14 mouse cellular contexts compared by ENCODE assay signal in genomic region chr17:61960837-61961236, GRCm38 (mm10).
DNase-seq lines count a peak whose midpoint lies in the region; ATAC-seq and TF ChIP-seq lines count a peak whose summit lies in the region.
"Had no signal": no experiment of that assay in that cellular context is flagged by ENCODE, and none has a peak within 500 bp of the region (broad histone marks: within the 10 kb centered on the region; RNA-seq: fewer than 3 reads in every experiment).

No protein-coding gene starts in this region.

- H3K36me3 ChIP-seq in embryonic facial prominence, embryonic 14.5 days (ENCODE audit: control insufficient read depth, insufficient read depth, low read length): no peaks in the 10 kb centered on the region
- H3K36me3 ChIP-seq in embryonic facial prominence, embryonic 10.5 days (replicated peaks): no peaks in the 10 kb centered on the region
- no peaks in the 10 kb centered on the region for H3K36me3 ChIP-seq in liver, embryonic 11.5 days (ENCODE audit: control insufficient read depth, insufficient read depth, low read length)
- peaks cover 0 to 15% of the 10 kb centered on the region in 2 experiments; a peak in 2 of 4 replicates for H3K36me3 ChIP-seq in MEL (ENCODE audit: control insufficient read depth in 1 of 2, insufficient read depth in 2 of 2, low read length in 2 of 2)
- no peaks in the 10 kb centered on the region for H3K36me3 ChIP-seq in liver, embryonic 15.5 days (replicated peaks)
- H3K36me3 ChIP-seq: liver, embryonic 13.5 days; neural tube, embryonic 12.5 days had no signal

- no peak overlapping the region for H3K9ac ChIP-seq in embryonic facial prominence, embryonic 14.5 days (ENCODE audit: low read depth, low read length)
- H3K9ac ChIP-seq in liver, embryonic 11.5 days (ENCODE audit: low read depth, low read length): no peak overlapping the region
- no peak overlapping the region for H3K9ac ChIP-seq in MEL (ENCODE audit: control insufficient read depth, low read depth, low read length, poor library complexity, severe bottlenecking)
- no peak overlapping the region for H3K9ac ChIP-seq in liver, embryonic 15.5 days
- H3K9ac ChIP-seq: liver, embryonic 13.5 days; neural tube, embryonic 12.5 days had no signal

- WGBS in embryonic facial prominence, embryonic 14.5 days: 47% methylated on average over 5 of the region's 5 CpGs
- 65% methylated on average over 5 of the region's 5 CpGs for WGBS in embryonic facial prominence, embryonic 10.5 days
- 49% methylated on average over 5 of the region's 5 CpGs for WGBS in liver, embryonic 11.5 days
- 28% methylated on average over 5 of the region's 5 CpGs for WGBS in liver, embryonic 15.5 days (ENCODE audit: insufficient replicate concordance)

- H3K79me2 ChIP-seq in MEL (ENCODE audit: control insufficient read depth, insufficient read depth, low read length, poor library complexity): no peaks in the 10 kb centered on the region

- TF ChIP-seq RAD21 in MEL (IDR thresholded peaks at IDR 0.05; ENCODE audit: low read depth, low read length): no peak

- TF ChIP-seq POLR2A in MEL (IDR thresholded peaks at IDR 0.05; ENCODE audit: control insufficient read depth in 1 of 2, insufficient read depth in 1 of 2, low read depth in 1 of 2, low read length in 2 of 2, poor library complexity in 1 of 2): no peak

- TF ChIP-seq EP300 in MEL (IDR thresholded peaks at IDR 0.05; ENCODE audit: low read depth in 1 of 2, low read length in 2 of 2): peak; percentile 90 to 94

- no peak overlapping the region for H3K27ac ChIP-seq in embryonic facial prominence, embryonic 14.5 days (replicated peaks; ENCODE audit: low read depth, low read length)
- H3K27ac ChIP-seq in embryonic facial prominence, embryonic 10.5 days (replicated peaks): no peak overlapping the region
- H3K27ac ChIP-seq in liver, embryonic 11.5 days (ENCODE audit: low read depth, low read length): no peak overlapping the region
- H3K27ac ChIP-seq in MEL (ENCODE audit: control insufficient read depth, low read depth, low read length): peak overlapping the region; percentile 55
- no peak overlapping the region for H3K27ac ChIP-seq in liver, embryonic 15.5 days (replicated peaks)
- H3K27ac ChIP-seq: liver, embryonic 13.5 days; neural tube, embryonic 12.5 days had no signal

- no peak for TF ChIP-seq CTCF in MEL (IDR thresholded peaks at IDR 0.05 in 2 of 3, conservative IDR thresholded peaks at IDR 0.05 in 1 of 3; ENCODE audit: control insufficient read depth in 1 of 3, insufficient read depth in 1 of 3, low read depth in 2 of 3, low read length in 3 of 3, poor library complexity in 1 of 3, severe bottlenecking in 1 of 3)

- DNase-seq in embryonic facial prominence, embryonic 14.5 days (ENCODE audit: low spot score): peak; percentile 32
- DNase-seq in embryonic facial prominence, embryonic 10.5 days (ENCODE audit: low spot score): no peak
- DNase-seq in liver (peak; percentile 23), MEL (ENCODE audit: low read depth, low spot score) (peak; percentile 92)
- no peak for DNase-seq in liver, embryonic 11.5 days (ENCODE audit: low spot score)
- DNase-seq in layer of hippocampus, adult 9-10 months (ENCODE audit: low spot score): no peak
- DNase-seq: adrenal gland, postnatal 10 days; gastrocnemius, postnatal 25 days; kidney, adult 2 months; liver, embryonic 13.5 days had no signal

- H3K9me3 ChIP-seq in embryonic facial prominence, embryonic 14.5 days (ENCODE audit: control insufficient read depth, low read length): no peaks in the 10 kb centered on the region
- H3K9me3 ChIP-seq in embryonic facial prominence, embryonic 10.5 days: no peaks in the 10 kb centered on the region
- H3K9me3 ChIP-seq in liver, embryonic 11.5 days (ENCODE audit: control insufficient read depth, low read length): no peaks in the 10 kb centered on the region
- no peaks in the 10 kb centered on the region for H3K9me3 ChIP-seq in MEL (replicated peaks; ENCODE audit: insufficient read depth, low read length)
- H3K9me3 ChIP-seq in liver, embryonic 15.5 days (replicated peaks): no peaks in the 10 kb centered on the region
- H3K9me3 ChIP-seq: liver, embryonic 13.5 days; megakaryocyte, embryonic 14.5 days; neural tube, embryonic 12.5 days had no signal

- ATAC-seq in embryonic facial prominence, embryonic 14.5 days (ENCODE audit: low read depth): no peak
- no peak for ATAC-seq in liver, embryonic 11.5 days (replicated peaks; ENCODE audit: low FRiP score)
- ATAC-seq in liver, embryonic 15.5 days (ENCODE audit: insufficient read depth): 0 out of 2 replicates have a peak, but pooled peaks have one; percentile 37
- ATAC-seq in megakaryocyte progenitor cell, adult 5-6 weeks (replicated peaks; ENCODE audit: poor library complexity): no peak

- H3K4me1 ChIP-seq in embryonic facial prominence, embryonic 14.5 days (ENCODE audit: control insufficient read depth, insufficient read depth, low read length): no peaks in the 10 kb centered on the region
- no peaks in the 10 kb centered on the region for H3K4me1 ChIP-seq in embryonic facial prominence, embryonic 10.5 days
- no peaks in the 10 kb centered on the region for H3K4me1 ChIP-seq in liver, embryonic 11.5 days (replicated peaks; ENCODE audit: control insufficient read depth, insufficient read depth, low read length)
- peaks cover 0 to 6% of the 10 kb centered on the region in 2 experiments; a peak in 2 of 4 replicates for H3K4me1 ChIP-seq in MEL (ENCODE audit: control insufficient read depth in 1 of 2, insufficient read depth in 2 of 2, low read length in 2 of 2)
- H3K4me1 ChIP-seq in liver, embryonic 15.5 days (replicated peaks): no peaks in the 10 kb centered on the region
- H3K4me1 ChIP-seq: liver, embryonic 13.5 days; megakaryocyte, embryonic 14.5 days; neural tube, embryonic 12.5 days had no signal

- H3K4me2 ChIP-seq in embryonic facial prominence, embryonic 14.5 days (ENCODE audit: low read depth, low read length): no peak overlapping the region
- no peak overlapping the region for H3K4me2 ChIP-seq in liver, embryonic 11.5 days
- no peak overlapping the region for H3K4me2 ChIP-seq in liver, embryonic 15.5 days
- H3K4me2 ChIP-seq: liver, embryonic 13.5 days; neural tube, embryonic 12.5 days had no signal

- no peak overlapping the region for H3K4me3 ChIP-seq in embryonic facial prominence, embryonic 14.5 days (ENCODE audit: low read depth, low read length)
- no peak overlapping the region for H3K4me3 ChIP-seq in embryonic facial prominence, embryonic 10.5 days
- H3K4me3 ChIP-seq in liver, embryonic 11.5 days (ENCODE audit: low read depth, low read length): no peak overlapping the region
- no peak overlapping the region for H3K4me3 ChIP-seq in MEL (ENCODE audit: control insufficient read depth in 1 of 2, insufficient read depth in 1 of 2, low read depth in 2 of 2, low read length in 2 of 2)
- H3K4me3 ChIP-seq in liver, embryonic 15.5 days (replicated peaks): no peak overlapping the region
- H3K4me3 ChIP-seq: liver, embryonic 13.5 days; megakaryocyte, embryonic 14.5 days; neural tube, embryonic 12.5 days had no signal

- H3K27me3 ChIP-seq in embryonic facial prominence, embryonic 14.5 days (replicated peaks; ENCODE audit: control insufficient read depth, insufficient read depth, low read length): no peaks in the 10 kb centered on the region
- no peaks in the 10 kb centered on the region for H3K27me3 ChIP-seq in embryonic facial prominence, embryonic 10.5 days (replicated peaks; ENCODE audit: low read depth, poor library complexity, severe bottlenecking)
- H3K27me3 ChIP-seq in liver, embryonic 11.5 days (replicated peaks; ENCODE audit: control insufficient read depth, insufficient read depth, low read length): no peaks in the 10 kb centered on the region
- H3K27me3 ChIP-seq in MEL (ENCODE audit: control insufficient read depth in 1 of 2, insufficient read depth in 2 of 2, low read length in 2 of 2): no peaks in the 10 kb centered on the region
- H3K27me3 ChIP-seq in liver, embryonic 15.5 days: no peaks in the 10 kb centered on the region
- H3K27me3 ChIP-seq: liver, embryonic 13.5 days; megakaryocyte, embryonic 14.5 days; neural tube, embryonic 12.5 days had no signal

TF ChIP-seq in MEL, 35 proteins besides CTCF, POLR2A, EP300 and RAD21 (continues in another document):
- peak; percentile 97 for TF ChIP-seq GATA1 (IDR thresholded peaks at IDR 0.05; ENCODE audit: low read depth, low read length)
- peak; percentile 95 for TF ChIP-seq TCF12 (IDR thresholded peaks at IDR 0.05; ENCODE audit: low read depth, low read length)
- TF ChIP-seq GABPA (IDR thresholded peaks at IDR 0.05; ENCODE audit: low read depth, low read length): no peak
- no peak for TF ChIP-seq NRF1 (IDR thresholded peaks at IDR 0.05; ENCODE audit: insufficient read depth, low read depth, low read length, poor library complexity, severe bottlenecking)
- TF ChIP-seq ZMIZ1 (IDR thresholded peaks at IDR 0.05; ENCODE audit: low read depth, low read length): no peak
- no peak for TF ChIP-seq ZNF384 (IDR thresholded peaks at IDR 0.05; ENCODE audit: low read depth, low read length)
- no peak; the same call in 1 of the 2 replicates for TF ChIP-seq TBP (IDR thresholded peaks at IDR 0.05; ENCODE audit: low read depth, low read length)
- no peak for TF ChIP-seq CHD2 (IDR thresholded peaks at IDR 0.05; ENCODE audit: low read length)
- TF ChIP-seq BHLHE40 (IDR thresholded peaks at IDR 0.05; ENCODE audit: borderline replicate concordance, low read depth, low read length): peak; percentile 68; the same call in 1 of the 2 replicates
- no peak for TF ChIP-seq MYB (IDR thresholded peaks at IDR 0.05; ENCODE audit: low read depth, low read length)
- TF ChIP-seq MXI1 (IDR thresholded peaks at IDR 0.05; ENCODE audit: low read depth, low read length): 0 out of 2 replicates have a peak, but pooled peaks have one; percentile 18
- no peak for TF ChIP-seq POLR2AphosphoS5 (IDR thresholded peaks at IDR 0.05; ENCODE audit: borderline replicate concordance, low read depth, low read length)
- TF ChIP-seq SMC3 (IDR thresholded peaks at IDR 0.05; ENCODE audit: low read depth, low read length): 0 out of 2 replicates have a peak, but pooled peaks have one; percentile 4
- TF ChIP-seq TAL1 (IDR thresholded peaks at IDR 0.05; ENCODE audit: low read length): peak; percentile 56
- no peak for TF ChIP-seq JUND (IDR thresholded peaks at IDR 0.05; ENCODE audit: low read depth, low read length)
- TF ChIP-seq MYC (IDR thresholded peaks at IDR 0.05; ENCODE audit: low read depth, low read length): peak; percentile 21; the same call in 1 of the 2 replicates
- peak; percentile 62; the same call in 1 of the 2 replicates for TF ChIP-seq MAFK (IDR thresholded peaks at IDR 0.05; ENCODE audit: borderline replicate concordance, low read depth, low read length)
- TF ChIP-seq USF1 (IDR thresholded peaks at IDR 0.05; ENCODE audit: low read depth, low read length): no peak
- no peak for TF ChIP-seq MEF2A (IDR thresholded peaks at IDR 0.05; ENCODE audit: extremely low read depth, insufficient replicate concordance, low read depth, low read length, poor library complexity, severe bottlenecking)
- peak; percentile 35; the same call in 1 of the 2 replicates for TF ChIP-seq SIN3A (IDR thresholded peaks at IDR 0.05; ENCODE audit: low read length)
- TF ChIP-seq HCFC1 (IDR thresholded peaks at IDR 0.05; ENCODE audit: low read depth, low read length): no peak

Comparison
In these comparisons a context has a peak if more than half of its experiments do, and no peak if none do; other contexts are left out.
1. DNase-seq: peak in embryonic facial prominence, embryonic 14.5 days (single experiment), liver (single experiment) and MEL (single experiment); none in embryonic facial prominence, embryonic 10.5 days (single experiment), liver, embryonic 11.5 days (single experiment) and layer of hippocampus, adult 9-10 months (single experiment).